Mouse (Mus musculus) spleen, postnatal 36 days (tissue): ENCODE results near the gene Tmub2.

Experiments
- DNase-seq, 2 experiments: peaks; one replicate each; pipeline ENCODE4 v3.0.0; 2022; ENCODE audit warnings: low spot score in 2 of 2, mixed read lengths in 1 of 2

Gene Tmub2

GRCm38 (mm10) chr11:102327839-102328238, 43.1 kb downstream of the Tmub2 start:
- DNase-seq, result no peak

DNA sequence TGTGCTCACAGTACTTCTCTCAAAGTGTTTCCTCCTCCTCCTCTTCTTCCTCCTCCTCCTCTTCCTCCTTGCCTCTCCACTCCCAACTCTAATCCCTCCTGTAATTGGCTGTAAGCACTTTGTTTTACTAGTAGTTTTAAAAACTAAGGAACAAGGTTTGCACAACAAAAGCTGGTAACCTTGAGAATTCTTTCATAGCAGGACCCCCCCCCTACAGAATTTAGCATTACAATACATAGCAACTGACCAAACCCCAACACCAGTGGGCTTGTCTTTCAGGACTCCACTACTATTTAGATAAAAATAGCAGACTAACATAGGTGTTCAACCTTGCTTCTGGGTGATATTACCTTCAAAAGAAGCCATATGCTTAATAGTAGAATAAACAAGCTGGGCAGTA, 44.8 kb downstream of the Tmub2 start:
- DNase-seq, result no peak

DNA sequence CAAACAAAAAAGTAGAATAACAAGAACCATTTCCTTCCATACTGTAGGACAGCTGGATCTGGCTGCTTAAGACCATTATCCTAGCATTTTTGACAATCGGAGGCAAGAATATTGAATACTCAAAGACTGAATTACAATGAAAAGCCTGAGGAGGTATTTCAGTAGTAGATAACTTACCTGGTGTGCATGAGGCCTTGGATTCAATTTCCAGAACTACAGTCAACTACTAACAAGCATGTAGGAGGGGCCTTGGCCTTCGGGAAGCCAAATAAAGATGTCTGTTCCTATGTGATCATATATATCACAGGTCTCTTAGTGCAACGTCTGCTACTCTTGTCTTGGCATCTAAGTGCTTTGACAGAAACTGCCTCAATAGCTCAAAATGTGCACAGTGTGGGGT, 45.3 kb downstream of the Tmub2 start:
- DNase-seq, result no peak

DNA sequence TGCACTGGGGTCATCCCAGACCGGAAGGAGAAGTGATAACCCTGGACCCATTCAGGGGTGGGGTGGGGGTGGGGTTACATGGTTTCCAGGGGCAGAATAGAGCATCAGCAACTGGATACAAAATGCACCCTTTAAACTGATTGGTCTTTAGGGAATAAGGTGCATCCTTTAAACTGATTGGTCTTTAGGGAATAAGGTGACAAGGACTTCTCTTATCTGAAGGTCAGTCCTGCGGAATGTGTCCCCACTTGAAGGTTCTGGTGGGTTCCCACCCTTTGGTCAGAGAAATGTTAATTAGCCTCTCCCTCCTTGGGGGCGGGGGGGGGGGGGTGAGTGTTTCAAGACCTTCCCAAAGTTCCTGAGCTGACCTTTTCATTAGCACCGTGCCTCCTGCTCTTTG, 47.1 kb downstream of the Tmub2 start:
- DNase-seq, result no peak

DNA sequence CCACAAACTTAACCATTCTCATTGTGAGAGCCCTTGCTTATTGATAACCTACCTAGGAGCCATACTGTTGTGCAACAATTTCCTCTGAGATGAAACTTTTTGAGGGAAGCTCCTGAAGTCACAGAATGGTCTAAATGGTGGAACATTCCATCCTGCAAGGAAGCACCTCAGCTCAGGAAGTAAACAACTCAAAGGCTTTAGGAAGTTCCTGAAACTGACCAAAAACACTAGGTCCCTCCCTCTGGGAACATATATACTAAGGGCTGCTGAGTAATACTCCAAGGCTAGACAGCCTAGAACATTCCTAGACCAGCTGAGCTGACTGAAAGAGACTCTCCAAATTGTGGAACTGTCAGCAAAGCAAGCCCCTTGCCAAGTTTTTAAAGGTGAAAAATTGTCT, 48.3 kb downstream of the Tmub2 start:
- no peak for DNase-seq

GRCm38 (mm10) chr11:102334010-102334409, 49.3 kb downstream of the Tmub2 start:
- no peak for DNase-seq

GRCm38 (mm10) chr11:102334973-102335700, 50.4 kb downstream of the Tmub2 start:
- DNase-seq, result no peak

- DNase-seq, result no peak
Observed at GRCm38 (mm10) chr11:102336191-102336590, 51.5 kb downstream of the Tmub2 start.

DNA sequence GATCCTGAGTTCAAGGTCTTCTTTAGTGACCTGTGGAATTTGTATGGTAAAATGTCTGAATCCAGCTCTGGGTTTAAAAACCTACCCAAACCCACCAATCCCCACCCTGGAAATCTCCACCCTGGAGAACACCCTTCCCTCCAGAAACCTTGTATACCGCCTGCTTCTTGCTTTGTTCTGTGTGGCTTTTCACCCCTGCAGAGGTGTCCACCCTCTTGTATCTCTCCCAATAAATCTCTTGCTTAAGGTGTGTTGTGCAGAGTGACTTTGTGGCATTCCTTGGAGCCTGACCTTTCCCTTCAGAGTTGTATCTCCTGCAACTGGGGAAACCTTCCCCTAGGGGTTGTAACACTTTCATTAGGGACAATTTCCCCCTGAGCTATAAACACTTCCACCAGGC, 53.2 kb downstream of the Tmub2 start:
- no peak for DNase-seq

GRCm38 (mm10) chr11:102338561-102338960, 53.8 kb downstream of the Tmub2 start:
- no peak for DNase-seq
